Mouse (Mus musculus) ES-E14 (cell line): ENCODE data around the gene Stxbp1.

Experiments
- CHD2 ChIP-seq: IDR thresholded peaks from 2 replicates; pipeline ENCODE4 v1.6.1; 2014; ENCODE audit warnings: mild to moderate bottlenecking, low read depth, low read length, inconsistent platforms
- HCFC1 ChIP-seq: IDR thresholded peaks from 2 replicates; pipeline ENCODE4 v1.6.1; 2012; ENCODE audit warnings: low read length, inconsistent platforms, borderline replicate concordance; ENCODE audit not compliant: insufficient read depth
- MAFK ChIP-seq: IDR thresholded peaks from 2 replicates; pipeline ENCODE4 v1.6.1; 2014; ENCODE audit warnings: mild to moderate bottlenecking, low read depth, low read length, inconsistent platforms; ENCODE audit not compliant: insufficient read depth
- ZC3H11A ChIP-seq: IDR thresholded peaks from 2 replicates; pipeline ENCODE4 v1.6.1; 2012; ENCODE audit warnings: low read depth, mild to moderate bottlenecking, inconsistent platforms, low read length, borderline replicate concordance
- ZNF384 ChIP-seq: IDR thresholded peaks from 2 replicates; pipeline ENCODE4 v1.6.1; 2012; ENCODE audit warnings: low read depth, low read length, inconsistent platforms

DNA sequence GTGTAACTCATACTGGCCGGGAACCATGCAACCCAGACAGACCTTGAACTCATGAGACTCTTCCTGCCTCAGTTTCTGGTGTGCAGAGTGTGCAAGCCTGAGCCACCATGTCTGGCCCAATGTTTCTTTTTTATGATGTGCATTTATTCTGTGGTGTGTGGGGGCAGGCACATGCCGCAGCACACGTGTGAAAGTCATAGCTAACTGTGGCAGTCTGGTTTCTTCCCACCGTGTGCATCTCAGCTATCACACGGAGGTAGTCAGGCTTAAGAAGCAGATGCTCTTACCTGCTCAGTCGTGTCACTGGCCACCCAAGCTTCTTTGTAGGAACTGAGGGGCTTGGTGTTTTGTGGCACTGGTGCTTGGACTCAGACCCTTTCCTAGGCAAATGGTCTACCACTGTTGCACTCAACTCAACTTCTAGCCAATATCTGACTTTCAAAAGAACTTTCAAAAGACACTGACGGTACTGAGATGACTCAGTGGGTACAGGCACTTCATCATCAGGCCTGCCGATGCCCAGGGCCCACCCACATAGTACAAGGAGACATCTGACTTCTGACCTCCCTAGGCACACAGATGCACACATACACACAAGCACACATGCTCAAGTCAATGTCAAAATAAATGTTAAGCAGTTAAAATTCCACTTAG lies 74.3 kb downstream of the Stxbp1 start:
- no peak for TF ChIP-seq CHD2
- TF ChIP-seq HCFC1 = no peak
- TF ChIP-seq ZNF384 = no peak
- no peak for TF ChIP-seq ZC3H11A
- TF ChIP-seq MAFK = no peak
